Mouse (Mus musculus): ENCODE results near the gene Rpn2. TPM values are rescaled to one million over a fixed set of nuclear protein-coding genes. Genes with fewer than 3 reads are reported as not detected.

Rpn2 gene
- polyA plus RNA-seq, 2 experiments, result 98.5 to 128 TPM

- no peak for TF ChIP-seq CTCF (IDR thresholded peaks at IDR 0.05; ENCODE audit: low read depth)
- TF ChIP-seq EP300 (IDR thresholded peaks at IDR 0.05; ENCODE audit: low read depth), result no peak
- Histone ChIP-seq H3K4me1 (replicated peaks; ENCODE audit: control insufficient read depth in 2 of 2, insufficient read depth in 2 of 2, low read length in 1 of 2) (no peaks in the 10 kb centered on the region), H3K9me3 (ENCODE audit: control insufficient read depth, low read length) (no peaks in the 10 kb centered on the region), H3K9ac (replicated peaks) (no peak overlapping the region), H3K27me3 (ENCODE audit: control insufficient read depth, insufficient read depth, low read length) (no peaks in the 10 kb centered on the region), H3K27ac (no peak overlapping the region), H3K4me3 (ENCODE audit: insufficient read depth in 1 of 2, low read depth in 2 of 2, low read length in 2 of 2) (no peak overlapping the region), H3K36me3 (replicated peaks; ENCODE audit: control insufficient read depth, insufficient read depth, low read depth) (no peaks in the 10 kb centered on the region), H3K4me2 (ENCODE audit: low read depth) (no peak overlapping the region)
- ATAC-seq (ENCODE audit: insufficient read depth) (no peak), DNase-seq (ENCODE audit: low read depth in 3 of 3, low spot score in 3 of 3) (no peak)
- 64% methylated on average over 6 of the region's 6 CpGs for WGBS (ENCODE audit: insufficient replicate concordance)
Observed at GRCm38 (mm10) chr2:157343337-157343736, 64.5 kb downstream of the Rpn2 start.

GRCm38 (mm10) chr2:157347361-157348159 is 68.7 kb downstream of the Rpn2 start, which contains the start of gene Ghrh:
Gene Ghrh, minus strand, starts transcription at chr2:157347506.
- Histone ChIP-seq H3K27me3 (ENCODE audit: control insufficient read depth, insufficient read depth, low read length) (no peaks in the 10 kb centered on the region), H3K9ac (replicated peaks) (no peak within 1 kb of the TSS), H3K4me3 (ENCODE audit: insufficient read depth in 1 of 2, low read depth in 2 of 2, low read length in 2 of 2) (no peak within 1 kb of the TSS), H3K9me3 (ENCODE audit: control insufficient read depth, low read length) (no peaks in the 10 kb centered on the region), H3K4me2 (ENCODE audit: low read depth) (no peak within 1 kb of the TSS), H3K36me3 (replicated peaks; ENCODE audit: control insufficient read depth, insufficient read depth, low read depth) (no peaks in the 10 kb centered on the region), H3K27ac (no peak within 1 kb of the TSS), H3K4me1 (replicated peaks; ENCODE audit: control insufficient read depth in 2 of 2, insufficient read depth in 2 of 2, low read length in 1 of 2) (no peaks in the 10 kb centered on the region)
- ATAC-seq (ENCODE audit: insufficient read depth), result no peak
- DNase-seq (ENCODE audit: low read depth in 3 of 3, low spot score in 3 of 3), result no peak
- 71% methylated on average over 26 of the region's 26 CpGs for WGBS (ENCODE audit: insufficient replicate concordance)
- TF ChIP-seq CTCF (IDR thresholded peaks at IDR 0.05; ENCODE audit: low read depth) (no peak), EP300 (IDR thresholded peaks at IDR 0.05; ENCODE audit: low read depth) (no peak)

DNA sequence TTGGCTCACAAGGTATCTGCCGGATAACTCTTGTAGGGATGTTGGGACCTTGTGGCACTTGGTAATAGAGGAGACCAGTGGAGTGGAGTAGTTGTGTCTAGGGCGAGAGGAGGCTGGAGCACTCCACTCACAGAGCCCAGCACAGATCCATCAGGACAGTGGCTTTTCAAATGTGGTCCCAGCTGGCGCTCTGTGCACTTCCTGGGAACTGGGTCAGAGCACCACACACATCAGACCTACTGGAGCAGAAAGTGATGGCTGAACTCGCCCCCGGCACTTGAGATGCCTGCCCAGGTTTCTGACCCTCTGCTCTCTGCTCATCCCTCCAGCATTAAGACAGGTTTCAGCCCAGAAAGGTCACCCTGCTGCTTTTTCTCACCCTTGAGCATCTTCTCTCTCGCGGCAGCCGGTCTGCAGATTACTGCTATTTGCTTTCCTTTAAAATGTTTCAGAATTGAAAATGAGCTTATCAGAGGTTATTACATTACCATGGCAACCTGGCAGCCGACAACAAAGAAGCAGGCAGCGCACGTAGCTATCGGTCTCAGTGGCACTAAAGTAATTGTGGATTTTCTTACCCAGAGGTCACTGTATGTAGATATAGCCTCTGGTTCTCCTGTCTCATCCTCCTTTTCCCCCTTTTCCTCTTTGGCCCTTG is 70.4 kb downstream of the Rpn2 start:
- H3K27ac ChIP-seq, result no peak overlapping the region

GRCm38 (mm10) chr2:157353183-157353582 is 74.4 kb downstream of the Rpn2 start:
- Histone ChIP-seq H3K9me3 (ENCODE audit: control insufficient read depth, low read length) (no peaks in the 10 kb centered on the region), H3K4me3 (ENCODE audit: insufficient read depth in 1 of 2, low read depth in 2 of 2, low read length in 2 of 2) (no peak overlapping the region), H3K4me1 (replicated peaks; ENCODE audit: control insufficient read depth in 2 of 2, insufficient read depth in 2 of 2, low read length in 1 of 2) (no peaks in the 10 kb centered on the region), H3K9ac (replicated peaks) (no peak overlapping the region), H3K27ac (no peak overlapping the region), H3K27me3 (ENCODE audit: control insufficient read depth, insufficient read depth, low read length) (no peaks in the 10 kb centered on the region), H3K4me2 (ENCODE audit: low read depth) (no peak overlapping the region), H3K36me3 (replicated peaks; ENCODE audit: control insufficient read depth, insufficient read depth, low read depth) (no peaks in the 10 kb centered on the region)
- no peak for TF ChIP-seq CTCF (IDR thresholded peaks at IDR 0.05; ENCODE audit: low read depth)
- TF ChIP-seq EP300 (IDR thresholded peaks at IDR 0.05; ENCODE audit: low read depth), result no peak
- no peak for ATAC-seq (ENCODE audit: insufficient read depth)
- no peak for DNase-seq (ENCODE audit: low read depth in 3 of 3, low spot score in 3 of 3)
- WGBS (ENCODE audit: insufficient replicate concordance), result 46% methylated on average over 4 of the region's 4 CpGs

More for the DNA sequence above, 70.4 kb downstream of the Rpn2 start:
- Histone ChIP-seq H3K9me3 (ENCODE audit: control insufficient read depth, low read length) (no peaks in the 10 kb centered on the region), H3K36me3 (replicated peaks; ENCODE audit: control insufficient read depth, insufficient read depth, low read depth) (no peaks in the 10 kb centered on the region), H3K4me2 (ENCODE audit: low read depth) (no peak overlapping the region), H3K27me3 (ENCODE audit: control insufficient read depth, insufficient read depth, low read length) (no peaks in the 10 kb centered on the region), H3K4me1 (replicated peaks; ENCODE audit: control insufficient read depth in 2 of 2, insufficient read depth in 2 of 2, low read length in 1 of 2) (no peaks in the 10 kb centered on the region), H3K4me3 (ENCODE audit: insufficient read depth in 1 of 2, low read depth in 2 of 2, low read length in 2 of 2) (no peak overlapping the region), H3K9ac (replicated peaks) (no peak overlapping the region)
- ATAC-seq (ENCODE audit: insufficient read depth) (no peak), DNase-seq (ENCODE audit: low read depth in 3 of 3, low spot score in 3 of 3) (no peak)
- WGBS (ENCODE audit: insufficient replicate concordance), result 59% methylated on average over 12 of the region's 12 CpGs
- no peak for TF ChIP-seq CTCF (IDR thresholded peaks at IDR 0.05; ENCODE audit: low read depth)

DNA sequence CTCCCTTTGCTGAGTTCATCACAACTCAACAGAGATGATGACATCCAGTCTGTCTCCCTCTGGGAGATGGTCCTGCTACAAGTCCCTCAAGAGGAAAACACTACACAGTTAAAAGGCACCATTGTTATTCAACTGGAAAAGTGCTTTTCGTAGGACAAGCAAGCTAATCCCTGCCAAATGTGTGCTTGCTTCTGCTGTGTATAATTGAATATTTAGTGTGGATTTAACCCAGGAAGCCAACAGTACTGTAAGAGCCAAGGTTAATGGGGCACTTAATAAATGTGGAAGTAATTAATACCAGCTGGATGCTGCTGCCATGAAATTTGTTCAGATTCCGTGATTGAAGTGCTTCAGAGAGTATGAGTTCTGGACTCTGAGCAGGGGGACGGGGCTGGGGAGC is 75.3 kb downstream of the Rpn2 start:
- H3K9me3 ChIP-seq (ENCODE audit: control insufficient read depth, low read length), result no peaks in the 10 kb centered on the region
- no peak for DNase-seq (ENCODE audit: low read depth in 3 of 3, low spot score in 3 of 3)
- H3K36me3 ChIP-seq (replicated peaks; ENCODE audit: control insufficient read depth, insufficient read depth, low read depth), result no peaks in the 10 kb centered on the region
- ATAC-seq (ENCODE audit: insufficient read depth), result no peak
- TF ChIP-seq EP300 (IDR thresholded peaks at IDR 0.05; ENCODE audit: low read depth), result no peak
- TF ChIP-seq CTCF (IDR thresholded peaks at IDR 0.05; ENCODE audit: low read depth), result no peak
- WGBS (ENCODE audit: insufficient replicate concordance), result 58% methylated on average over 3 of the region's 3 CpGs
- no peaks in the 10 kb centered on the region for H3K27me3 ChIP-seq (ENCODE audit: control insufficient read depth, insufficient read depth, low read length)
- H3K9ac ChIP-seq (replicated peaks), result no peak overlapping the region
- H3K4me2 ChIP-seq (ENCODE audit: low read depth), result no peak overlapping the region
- H3K27ac ChIP-seq, result no peak overlapping the region
- H3K4me3 ChIP-seq (ENCODE audit: insufficient read depth in 1 of 2, low read depth in 2 of 2, low read length in 2 of 2), result no peak overlapping the region
- no peaks in the 10 kb centered on the region for H3K4me1 ChIP-seq (replicated peaks; ENCODE audit: control insufficient read depth in 2 of 2, insufficient read depth in 2 of 2, low read length in 1 of 2)
